Mouse (Mus musculus) bone marrow, adult 2 months (tissue): ENCODE results near the gene F2rl2. TPM values are rescaled to one million over a fixed set of nuclear protein-coding genes. Genes with fewer than 3 reads are reported as not detected.

ENCODE experiments used
- H3K27ac ChIP-seq: fragments of 200-500 bp; 2 replicates; pipeline ENCODE4 v1.5.1; 2012; ENCODE audit warnings: low read depth, mild to moderate bottlenecking, control low read depth, inconsistent platforms, low read length; ENCODE audit not compliant: control insufficient read depth, poor library complexity, insufficient read depth
- H3K4me1 ChIP-seq: fragments of 200-500 bp; 2 replicates; pipeline ENCODE4 v1.6.1; 2011; ENCODE audit warnings: low read length; ENCODE audit not compliant: control insufficient read depth, insufficient read depth
- H3K4me3 ChIP-seq: fragments of 200-500 bp; replicated peaks from 2 replicates; pipeline ENCODE3; 2011; ENCODE audit warnings: mild to moderate bottlenecking, low read depth, low read length, control low read depth; ENCODE audit not compliant: control insufficient read depth
- CTCF ChIP-seq: fragments of 200-500 bp; IDR thresholded peaks from 2 replicates; pipeline ENCODE4 v1.5.1; 2011; ENCODE audit warnings: low read length, control low read depth; ENCODE audit not compliant: control insufficient read depth, insufficient read depth
- POLR2A ChIP-seq: fragments of 200-500 bp; IDR thresholded peaks from 2 replicates; pipeline ENCODE4 v1.6.1; 2011; ENCODE audit warnings: low read depth, mild to moderate bottlenecking, control low read depth, low read length, borderline replicate concordance; ENCODE audit not compliant: control insufficient read depth
- WGBS: fragments of 180-500 bp; shearing (Covaris S2); methylation state at CpG from one replicate; pipeline ENCODE4 v1.1.7; 2018; 5-methylcytosine and 5-hydroxymethylcytosine counted together
- polyA plus RNA-seq: library from polyadenylated mRNA; stranded (reverse); fragments of >200 nt; gene quantifications from 2 replicates; pipeline ENCODE4 v1.2.4, GENCODE M21; 2011; ENCODE audit warnings: low replicate concordance; ENCODE audit not compliant: missing spikeins, insufficient read depth, insufficient read length

Gene F2rl2
- polyA plus RNA-seq, 1 experiment: 18.3 TPM

DNA sequence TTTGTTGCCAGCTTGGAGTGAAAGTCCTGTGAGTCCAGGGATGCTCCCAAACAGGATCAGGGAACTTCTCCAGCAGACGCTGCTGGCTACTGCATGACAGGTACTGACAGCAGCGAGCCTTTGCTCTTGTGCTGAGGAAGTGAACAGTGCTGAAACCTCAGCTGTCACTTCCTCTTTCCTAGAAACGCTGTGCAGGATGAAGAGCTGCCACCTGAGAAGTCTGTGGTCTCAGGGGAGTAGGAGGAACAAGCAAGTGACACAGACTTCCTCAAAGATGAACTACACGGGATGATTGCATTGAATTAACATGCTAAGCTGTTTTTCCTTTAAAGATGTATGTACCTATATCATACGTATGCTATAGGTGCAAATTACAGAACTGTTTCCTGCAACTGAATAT lies 10.9 kb upstream of the F2rl2 start:
- 9% methylated on average over 5 of the region's 5 CpGs for WGBS
- Histone ChIP-seq H3K4me3 (no peak overlapping the region), H3K27ac (no peak overlapping the region; the same call in 1 of the 2 replicates), H3K4me1 (peaks cover 6% of the 10 kb centered on the region)
- no peak for TF ChIP-seq CTCF
- no peak for TF ChIP-seq POLR2A

DNA sequence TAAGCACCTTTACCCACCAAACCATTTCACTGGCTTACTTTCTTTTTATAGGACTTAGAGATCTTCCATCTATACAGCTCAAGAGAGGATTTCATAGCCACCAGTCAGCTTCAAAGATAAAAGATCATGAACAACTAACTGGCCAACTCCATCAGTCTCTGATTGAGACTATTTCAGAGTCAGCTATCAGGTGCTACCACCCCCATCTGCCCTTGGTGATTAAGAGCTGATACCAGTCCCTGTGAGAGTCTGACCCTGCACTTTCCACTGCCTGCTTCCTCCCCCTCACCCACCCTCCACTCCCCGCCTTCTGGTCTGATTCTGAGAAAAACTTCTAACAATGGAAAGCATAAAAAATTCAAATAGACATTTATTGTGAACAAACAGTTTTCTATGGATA lies 8.1 kb upstream of the F2rl2 start:
- 56% methylated on average over 1 of the region's 1 CpGs for WGBS
- Histone ChIP-seq H3K27ac (no peak overlapping the region), H3K4me1 (peaks cover 6% of the 10 kb centered on the region), H3K4me3 (no peak overlapping the region)
- TF ChIP-seq POLR2A: no peak
- no peak for TF ChIP-seq CTCF

DNA sequence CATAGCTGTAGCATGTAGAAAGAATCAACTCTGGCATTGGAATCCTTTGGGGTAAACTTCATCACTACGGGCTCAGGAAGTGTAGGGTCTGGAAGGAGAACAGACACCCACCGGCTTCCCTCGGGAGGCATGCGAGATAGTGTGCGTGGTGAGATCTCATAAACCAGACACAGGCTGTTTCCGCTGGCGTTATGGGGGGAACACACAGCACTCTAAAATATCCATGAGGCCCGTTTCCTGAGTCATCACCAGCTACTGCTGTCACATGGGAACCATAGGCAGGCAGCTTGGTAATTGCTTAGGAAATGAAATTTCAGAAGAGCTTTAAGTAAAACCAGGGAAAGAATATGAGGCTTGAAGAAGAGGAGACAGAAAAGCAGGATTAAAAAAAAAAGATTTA lies 4.5 kb upstream of the F2rl2 start:
- Histone ChIP-seq H3K4me1 (0 out of 2 replicates have a peak, but pooled peaks cover 1% of the 10 kb centered on the region), H3K27ac (no peak overlapping the region), H3K4me3 (no peak overlapping the region)
- TF ChIP-seq CTCF (no peak), POLR2A (no peak)
- 84% methylated on average over 8 of the region's 8 CpGs for WGBS

DNA sequence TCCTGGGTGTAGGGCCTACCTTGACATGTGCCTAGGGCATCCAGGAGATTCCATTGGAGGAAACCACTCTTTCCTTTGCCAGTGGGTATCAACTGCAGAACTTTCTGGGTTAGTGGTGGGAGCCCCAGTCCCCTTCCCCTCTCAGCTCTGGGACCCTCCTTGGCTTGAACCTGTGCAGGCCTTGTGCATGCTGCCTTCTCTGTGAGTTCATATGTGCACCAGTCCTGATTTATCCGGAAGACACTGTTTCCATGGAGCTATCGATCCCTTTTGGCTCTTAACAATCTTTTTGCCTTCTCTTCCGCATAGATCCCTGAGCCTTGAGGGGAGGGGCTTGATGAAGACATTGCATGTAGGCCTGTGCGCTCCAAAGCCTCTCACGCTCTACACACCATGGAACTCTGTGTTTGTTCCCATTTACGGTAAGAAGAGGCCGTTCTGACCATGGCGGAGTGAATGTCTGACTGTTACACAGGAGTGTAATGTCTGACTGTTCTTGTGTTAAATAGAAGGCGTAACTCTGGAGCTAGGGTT lies 466 bp upstream of the F2rl2 start:
- Histone ChIP-seq H3K27ac (no peak overlapping the region), H3K4me3 (no peak overlapping the region), H3K4me1 (no peaks in the 10 kb centered on the region)
- TF ChIP-seq CTCF (no peak), POLR2A (no peak)
- WGBS: 90% methylated on average over 9 of the region's 9 CpGs

DNA sequence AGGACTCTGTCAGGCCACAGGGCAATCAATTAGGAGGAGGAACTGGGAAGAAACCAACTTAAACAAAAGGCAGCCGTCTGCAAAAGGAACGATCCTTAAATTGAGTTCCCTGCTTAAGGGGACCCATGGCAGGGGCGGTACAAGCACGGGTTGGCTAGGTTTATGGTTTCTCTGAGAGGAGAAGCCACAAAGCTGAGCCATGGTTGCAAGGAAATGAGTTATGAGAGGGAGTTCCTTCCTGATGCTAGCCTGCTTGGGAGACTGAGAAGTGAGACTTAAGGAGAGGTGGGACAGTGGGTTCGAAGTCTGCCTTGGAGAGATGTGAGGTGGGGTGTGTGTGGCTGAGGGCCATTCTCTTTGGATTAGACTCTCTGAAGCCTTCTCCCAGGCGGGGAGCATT lies 1.2 kb downstream of the F2rl2 start:
- no peak overlapping the region for H3K4me3 ChIP-seq
- H3K27ac ChIP-seq: peak overlapping the region; percentile 11; the same call in 1 of the 2 replicates
- H3K4me1 ChIP-seq: no peaks in the 10 kb centered on the region
- WGBS: 10% methylated on average over 6 of the region's 6 CpGs
- TF ChIP-seq POLR2A (no peak), CTCF (no peak)

DNA sequence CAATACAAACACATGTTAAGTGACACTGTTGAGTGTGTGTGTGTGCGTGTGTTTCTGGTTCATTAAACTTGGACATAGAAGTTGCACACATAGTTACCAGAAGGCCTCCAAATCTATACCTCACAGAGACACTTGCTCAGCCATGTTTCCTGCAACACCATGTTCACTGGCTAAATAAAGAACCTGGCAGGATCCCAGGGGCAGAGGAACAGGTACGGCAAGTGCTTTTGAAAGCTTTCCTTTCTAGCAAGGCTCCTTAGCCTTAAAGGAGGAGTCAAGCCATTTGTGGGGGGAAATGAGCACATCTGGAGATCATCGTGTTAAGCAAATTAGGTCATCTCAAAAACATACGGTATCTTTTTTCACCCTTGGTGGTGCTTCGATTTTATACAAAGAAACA lies 6.7 kb downstream of the F2rl2 start:
- TF ChIP-seq CTCF (no peak), POLR2A (no peak)
- H3K4me1 ChIP-seq: no peaks in the 10 kb centered on the region
- H3K4me3 ChIP-seq: no peak overlapping the region
- no peak overlapping the region for H3K27ac ChIP-seq
- WGBS: 66% methylated on average over 5 of the region's 5 CpGs

DNA sequence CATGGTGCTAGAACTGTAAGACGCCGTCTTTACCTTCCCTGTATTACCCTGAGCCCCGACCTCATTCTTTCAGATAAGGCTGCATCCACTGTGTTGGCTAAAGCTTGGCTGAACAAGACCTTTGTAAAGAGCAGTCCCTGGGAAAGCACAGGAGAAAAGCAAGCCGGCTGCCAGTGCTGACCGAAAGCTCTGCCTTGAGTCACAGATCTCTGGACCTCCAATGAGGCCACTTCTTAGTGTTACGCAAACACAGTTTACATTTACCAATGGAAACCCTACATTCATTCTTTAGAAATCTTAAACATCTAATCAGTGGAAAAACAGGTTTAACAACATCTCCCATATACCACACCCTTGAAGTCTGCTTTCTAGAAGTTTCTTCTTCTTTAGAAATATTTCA lies 8.9 kb downstream of the F2rl2 start:
- Histone ChIP-seq H3K27ac (no peak overlapping the region), H3K4me3 (no peak overlapping the region), H3K4me1 (no peaks in the 10 kb centered on the region)
- TF ChIP-seq POLR2A (no peak), CTCF (no peak)
- 87% methylated on average over 6 of the region's 6 CpGs for WGBS

DNA sequence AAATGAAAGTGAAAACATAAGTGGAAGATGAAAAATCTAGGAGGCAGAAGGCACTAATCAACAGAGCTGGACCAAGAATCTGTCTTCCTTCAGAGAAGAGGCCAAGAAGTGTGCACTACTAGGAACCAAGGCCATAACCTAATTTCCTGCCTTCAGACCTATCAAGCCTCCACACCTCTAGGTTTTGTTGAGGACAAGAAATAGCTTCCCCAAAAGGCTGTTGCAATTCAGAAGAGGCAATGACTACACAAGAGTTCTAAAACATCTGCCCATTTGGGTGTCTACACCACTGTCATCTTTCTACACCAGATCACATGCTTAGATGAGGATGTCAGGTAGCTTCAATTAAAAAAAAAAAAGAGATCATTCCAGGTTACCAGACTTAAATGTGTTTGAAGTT lies 15.4 kb downstream of the F2rl2 start:
- no peak overlapping the region for H3K4me3 ChIP-seq
- no peak for TF ChIP-seq POLR2A
- TF ChIP-seq CTCF: no peak
- no peaks in the 10 kb centered on the region for H3K4me1 ChIP-seq
- H3K27ac ChIP-seq: no peak overlapping the region
